Comparison of ENCODE assay signal across 10 mouse cellular contexts in genomic region chr10:59908776-59909315, GRCm38 (mm10). TPM values are rescaled to one million over a fixed set of nuclear protein-coding genes. Genes with fewer than 3 reads are reported as not detected.
DNase-seq lines count a peak whose midpoint lies in the region; ATAC-seq and TF ChIP-seq lines count a peak whose summit lies in the region.
"Had no signal": no experiment of that assay in that cellular context is flagged by ENCODE, and none has a peak within 500 bp of the region (broad histone marks: within the 10 kb centered on the region; RNA-seq: fewer than 3 reads in every experiment).

No protein-coding gene starts in this region.

- H3K4me3 ChIP-seq in heart, embryonic 11.5 days (ENCODE audit: low read depth, low read length), result no peak overlapping the region
- no peak overlapping the region for H3K4me3 ChIP-seq in midbrain, embryonic 13.5 days (replicated peaks)
- no peak overlapping the region for H3K4me3 ChIP-seq in midbrain, embryonic 16.5 days (ENCODE audit: low read depth, low read length)
- no peak overlapping the region for H3K4me3 ChIP-seq in hindbrain, postnatal 0 days (ENCODE audit: low read length)
- H3K4me3 ChIP-seq in stomach, embryonic 15.5 days (replicated peaks), result no peak overlapping the region

- 0 out of 2 replicates have a peak, but pooled peaks have one; percentile 9 for ATAC-seq in heart, embryonic 11.5 days (replicated peaks; ENCODE audit: insufficient number of reproducible peaks, low FRiP score, low TSS enrichment)
- ATAC-seq in midbrain, embryonic 13.5 days, result peak; percentile 7; the same call in 1 of the 2 replicates
- ATAC-seq in midbrain, embryonic 16.5 days, result no peak
- peak; percentile 8; the same call in 1 of the 2 replicates for ATAC-seq in hindbrain, postnatal 0 days
- no peak for ATAC-seq in stomach, embryonic 15.5 days (ENCODE audit: insufficient read depth, low FRiP score, low read depth)

- peak overlapping the region; percentile 34 for H3K4me2 ChIP-seq in heart, embryonic 11.5 days
- no peak overlapping the region for H3K4me2 ChIP-seq in midbrain, embryonic 13.5 days (replicated peaks)
- H3K4me2 ChIP-seq in midbrain, embryonic 16.5 days (ENCODE audit: low read length), result no peak overlapping the region
- no peak overlapping the region for H3K4me2 ChIP-seq in hindbrain, postnatal 0 days (ENCODE audit: low read depth, low read length)
- H3K4me2 ChIP-seq in stomach, embryonic 15.5 days, result no peak overlapping the region

- peaks cover 36% of the 10 kb centered on the region for H3K4me1 ChIP-seq in heart, embryonic 11.5 days (ENCODE audit: control insufficient read depth, insufficient read depth, low read length)
- H3K4me1 ChIP-seq in midbrain, embryonic 13.5 days (replicated peaks), result peaks cover 35% of the 10 kb centered on the region
- peaks cover 15% of the 10 kb centered on the region for H3K4me1 ChIP-seq in midbrain, embryonic 16.5 days (ENCODE audit: control insufficient read depth, insufficient read depth, low read length)
- H3K4me1 ChIP-seq in hindbrain, postnatal 0 days (ENCODE audit: insufficient read depth, low read length), result peaks cover 16% of the 10 kb centered on the region; the same call in 1 of the 2 replicates
- peaks cover 44% of the 10 kb centered on the region for H3K4me1 ChIP-seq in stomach, embryonic 15.5 days

- no peak for DNase-seq in heart, postnatal 4 days
- DNase-seq in hindbrain, postnatal 0 days (ENCODE audit: low spot score), result no peak
- DNase-seq in natural killer cell, adult 2 months (ENCODE audit: low spot score in 2 of 2), result no peak
- no peak for DNase-seq in left cerebral cortex, postnatal 14 days (ENCODE audit: low spot score in 2 of 2)
- DNase-seq: thymus, postnatal 4 days had no signal

- no peak overlapping the region for H3K9ac ChIP-seq in heart, embryonic 11.5 days (ENCODE audit: low read depth, low read length)
- no peak overlapping the region for H3K9ac ChIP-seq in midbrain, embryonic 13.5 days (replicated peaks)
- no peak overlapping the region for H3K9ac ChIP-seq in midbrain, embryonic 16.5 days (ENCODE audit: low read depth, low read length)
- no peak overlapping the region for H3K9ac ChIP-seq in hindbrain, postnatal 0 days (replicated peaks; ENCODE audit: low read length)
- no peak overlapping the region for H3K9ac ChIP-seq in stomach, embryonic 15.5 days

- 33% methylated on average over 7 of the region's 7 CpGs for WGBS in heart, embryonic 11.5 days (ENCODE audit: insufficient replicate concordance)
- WGBS in midbrain, embryonic 13.5 days, result 51% methylated on average over 7 of the region's 7 CpGs
- WGBS in midbrain, embryonic 16.5 days, result 54% methylated on average over 7 of the region's 7 CpGs
- 47% methylated on average over 7 of the region's 7 CpGs for WGBS in hindbrain, postnatal 0 days
- WGBS in stomach, embryonic 15.5 days, result 49% methylated on average over 7 of the region's 7 CpGs

- H3K9me3 ChIP-seq in heart, embryonic 11.5 days (replicated peaks; ENCODE audit: control insufficient read depth, low read length), result no peaks in the 10 kb centered on the region
- H3K9me3 ChIP-seq in midbrain, embryonic 13.5 days, result no peaks in the 10 kb centered on the region
- no peaks in the 10 kb centered on the region for H3K9me3 ChIP-seq in midbrain, embryonic 16.5 days (replicated peaks; ENCODE audit: control insufficient read depth, low read length, poor library complexity, severe bottlenecking)
- no peaks in the 10 kb centered on the region for H3K9me3 ChIP-seq in hindbrain, postnatal 0 days (ENCODE audit: low read length)
- no peaks in the 10 kb centered on the region for H3K9me3 ChIP-seq in stomach, embryonic 15.5 days

- H3K36me3 ChIP-seq in heart, embryonic 11.5 days (ENCODE audit: control insufficient read depth, insufficient read depth, low read length), result no peaks in the 10 kb centered on the region
- no peaks in the 10 kb centered on the region for H3K36me3 ChIP-seq in midbrain, embryonic 13.5 days
- H3K36me3 ChIP-seq in midbrain, embryonic 16.5 days (ENCODE audit: control insufficient read depth, insufficient read depth, low read length), result no peaks in the 10 kb centered on the region
- H3K36me3 ChIP-seq in hindbrain, postnatal 0 days (ENCODE audit: insufficient read depth, low read length), result no peaks in the 10 kb centered on the region
- H3K36me3 ChIP-seq in stomach, embryonic 15.5 days, result no peaks in the 10 kb centered on the region

- no peak for TF ChIP-seq CTCF in hindbrain, postnatal 0 days (IDR thresholded peaks at IDR 0.05; ENCODE audit: low read depth)

- peak overlapping the region; percentile 86 for H3K27ac ChIP-seq in heart, embryonic 11.5 days (ENCODE audit: low read depth, low read length)
- 0 out of 2 replicates have a peak overlapping the region, but pooled peaks have one; percentile 1 for H3K27ac ChIP-seq in midbrain, embryonic 13.5 days
- H3K27ac ChIP-seq in midbrain, embryonic 16.5 days (ENCODE audit: low read length), result no peak overlapping the region
- H3K27ac ChIP-seq in hindbrain, postnatal 0 days, result no peak overlapping the region
- H3K27ac ChIP-seq in stomach, embryonic 15.5 days, result peak overlapping the region; percentile 92

- H3K27me3 ChIP-seq in heart, embryonic 11.5 days (ENCODE audit: control insufficient read depth, insufficient read depth, low read length), result peaks cover 7% of the 10 kb centered on the region; the same call in 1 of the 2 replicates
- 0 out of 2 replicates have a peak, but pooled peaks cover 5% of the 10 kb centered on the region for H3K27me3 ChIP-seq in midbrain, embryonic 13.5 days
- no peaks in the 10 kb centered on the region for H3K27me3 ChIP-seq in midbrain, embryonic 16.5 days (ENCODE audit: control insufficient read depth, insufficient read depth, low read depth, low read length)
- H3K27me3 ChIP-seq in hindbrain, postnatal 0 days (ENCODE audit: insufficient read depth, low read length), result no peaks in the 10 kb centered on the region
- no peaks in the 10 kb centered on the region for H3K27me3 ChIP-seq in stomach, embryonic 15.5 days (replicated peaks)
- H3K27me3 ChIP-seq: Patski had no signal

- intact Hi-C loops in left cerebral cortex, postnatal 14 days (cut with DNase I), result no loop called here

RNA-seq across cellular contexts. Expression of gene Dnajb12, which starts 29.5 kb away (rescaled TPM):
- polyA plus RNA-seq in heart, embryonic 11.5 days (2014; fragmentation: Nextera tagmentation; extraction: Ambion mirVana), result 30.3 and 31.3 TPM in 2 replicates
- 10 to 100 TPM; 39.6 to 41.1 TPM for total RNA-seq in heart, postnatal 4 days (2021)
- 18.3 and 18.6 TPM in 2 replicates for polyA plus RNA-seq in midbrain, embryonic 13.5 days (2015; fragmentation: Nextera tagmentation; extraction: Ambion mirVana)
- polyA plus RNA-seq in midbrain, embryonic 16.5 days (2015; fragmentation: Nextera tagmentation; extraction: Ambion mirVana), result 18.5 and 19.1 TPM in 2 replicates
- total RNA-seq in hindbrain, postnatal 0 days (2014; rRNA removed), result 45.1 and 56.8 TPM in 2 replicates
- polyA plus RNA-seq in hindbrain, postnatal 0 days (2015; fragmentation: Nextera tagmentation; extraction: Ambion mirVana), result 25.5 and 26.4 TPM in 2 replicates
- 20.6 and 22.0 TPM in 2 replicates for polyA plus RNA-seq in stomach, embryonic 15.5 days (2015; fragmentation: Nextera tagmentation; extraction: Ambion mirVana)
- 10 to 100 TPM; 46.3 to 50.6 TPM for total RNA-seq in left cerebral cortex, postnatal 14 days (2021)

RNA-seq across cellular contexts. Expression of gene Ddit4, which starts 42.8 kb away (rescaled TPM):
- 1.9 and 3.4 TPM in 2 replicates for polyA plus RNA-seq in heart, embryonic 11.5 days (2014; fragmentation: Nextera tagmentation; extraction: Ambion mirVana)
- 10 to 100 TPM; 31.4 to 36.9 TPM for total RNA-seq in heart, postnatal 4 days (2021)
- 48.5 and 58.7 TPM in 2 replicates for polyA plus RNA-seq in midbrain, embryonic 13.5 days (2015; fragmentation: Nextera tagmentation; extraction: Ambion mirVana)
- polyA plus RNA-seq in midbrain, embryonic 16.5 days (2015; fragmentation: Nextera tagmentation; extraction: Ambion mirVana), result 52.7 and 66.3 TPM in 2 replicates
- 55.9 and 76.6 TPM in 2 replicates for total RNA-seq in hindbrain, postnatal 0 days (2014; rRNA removed)
- polyA plus RNA-seq in hindbrain, postnatal 0 days (2015; fragmentation: Nextera tagmentation; extraction: Ambion mirVana), result 55.2 and 56.9 TPM in 2 replicates
- polyA plus RNA-seq in stomach, embryonic 15.5 days (2015; fragmentation: Nextera tagmentation; extraction: Ambion mirVana), result 45.6 and 45.8 TPM in 2 replicates
- 10 to 100 TPM; 52.5 to 76.3 TPM for total RNA-seq in left cerebral cortex, postnatal 14 days (2021)

Comparison
In these comparisons a context has a peak if more than half of its experiments do, and no peak if none do; other contexts are left out.
1. ATAC-seq: peak in heart, embryonic 11.5 days (single experiment), midbrain, embryonic 13.5 days (single experiment) and hindbrain, postnatal 0 days (single experiment); none in midbrain, embryonic 16.5 days (single experiment) and stomach, embryonic 15.5 days (single experiment).
2. H3K27ac ChIP-seq: peak in heart, embryonic 11.5 days (single experiment), midbrain, embryonic 13.5 days (single experiment) and stomach, embryonic 15.5 days (single experiment); none in midbrain, embryonic 16.5 days (single experiment) and hindbrain, postnatal 0 days (single experiment).
3. RNA of gene Ddit4, which starts 42.8 kb away (polyA plus RNA-seq): 52.7 to 66.3 TPM in midbrain, embryonic 16.5 days, 48.5 to 58.7 TPM in midbrain, embryonic 13.5 days, 55.2 to 56.9 TPM in hindbrain, postnatal 0 days and 45.6 to 45.8 TPM in stomach, embryonic 15.5 days; 1.9 to 3.4 TPM in heart, embryonic 11.5 days; every median in the first group is over 10 times any median in the second.